Mouse (Mus musculus) small intestine, adult 2 months (tissue): Measurements from ENCODE around the gene Spata2. TPM values are rescaled to one million over a fixed set of nuclear protein-coding genes. Genes with fewer than 3 reads are reported as not detected.

Experiments used
- H3K27ac ChIP-seq: fragments of 200-500 bp; 2 replicates; pipeline ENCODE4 v1.5.1; 2012; ENCODE audit warnings: low read depth, low read length, control low read depth, inconsistent platforms; ENCODE audit not compliant: insufficient read depth
- H3K27me3 ChIP-seq: fragments of 200-500 bp; 2 replicates; pipeline ENCODE4 v1.6.1; 2012; ENCODE audit warnings: mild to moderate bottlenecking, moderate library complexity, low read length, inconsistent platforms; ENCODE audit not compliant: control insufficient read depth, insufficient read depth
- H3K36me3 ChIP-seq: fragments of 200-500 bp; 2 replicates; pipeline ENCODE4 v1.6.1; 2012; ENCODE audit warnings: mild to moderate bottlenecking, low read length, control low read depth, inconsistent platforms; ENCODE audit not compliant: control insufficient read depth, insufficient read depth
- H3K4me1 ChIP-seq: fragments of 200-500 bp; 2 replicates; pipeline ENCODE4 v1.6.1; 2012; ENCODE audit warnings: low read length, inconsistent platforms, mixed read lengths; ENCODE audit not compliant: control insufficient read depth, insufficient read depth, insufficient read length
- H3K4me3 ChIP-seq: fragments of 200-500 bp; 2 replicates; pipeline ENCODE4 v1.5.1; 2012; ENCODE audit warnings: low read depth, mild to moderate bottlenecking, control low read depth, inconsistent platforms, low read length, moderate library complexity
- CTCF ChIP-seq: fragments of 200-500 bp; IDR thresholded peaks from 2 replicates; pipeline ENCODE4 v1.5.1; 2012; ENCODE audit warnings: low read depth, mild to moderate bottlenecking, control low read depth, inconsistent platforms, low read length, moderate library complexity, mixed read lengths; ENCODE audit not compliant: insufficient replicate concordance, insufficient read length; ENCODE audit errors: extremely low read depth
- POLR2A ChIP-seq: fragments of 200-500 bp; IDR thresholded peaks from 2 replicates; pipeline ENCODE4 v1.6.1; 2012; ENCODE audit warnings: low read depth, mild to moderate bottlenecking, control low read depth, inconsistent platforms, low read length, moderate library complexity
- WGBS: fragments of 180-500 bp; shearing (Covaris S2); methylation state at CpG from one replicate; pipeline ENCODE4 v1.1.7; 2018; 5-methylcytosine and 5-hydroxymethylcytosine counted together
- polyA plus RNA-seq: library from polyadenylated mRNA; depleted of rRNA; stranded (reverse); fragments of >200 nt; gene quantifications from 2 replicates; pipeline ENCODE4 v1.2.3, GENCODE M21; 2012

Spata2 gene
- polyA plus RNA-seq, 1 experiment: 54.9 TPM

GRCm38 (mm10) chr2:167497272-167497671, 4.6 kb upstream of the Spata2 start:
- 77% methylated on average over 5 of the region's 5 CpGs for WGBS
- TF ChIP-seq CTCF (peak; percentile 51; the same call in 1 of the 2 replicates), POLR2A (no peak)
- H3K4me1 ChIP-seq: peaks cover 2% of the 10 kb centered on the region; the same call in 1 of the 2 replicates
- H3K4me3 ChIP-seq: no peak overlapping the region
- no peaks in the 10 kb centered on the region for H3K36me3 ChIP-seq
- no peaks in the 10 kb centered on the region for H3K27me3 ChIP-seq
- H3K27ac ChIP-seq: no peak overlapping the region

GRCm38 (mm10) chr2:167496437-167496836, 3.8 kb upstream of the Spata2 start:
- no peaks in the 10 kb centered on the region for H3K36me3 ChIP-seq
- TF ChIP-seq CTCF: no peak
- TF ChIP-seq POLR2A: no peak
- WGBS: 76% methylated on average over 7 of the region's 7 CpGs
- H3K27me3 ChIP-seq: no peaks in the 10 kb centered on the region
- no peak overlapping the region for H3K27ac ChIP-seq
- peaks cover 4% of the 10 kb centered on the region; the same call in 1 of the 2 replicates for H3K4me1 ChIP-seq
- no peak overlapping the region for H3K4me3 ChIP-seq

GRCm38 (mm10) chr2:167491757-167492708, 654 bp downstream of the Spata2 start, which contains the start of gene Rnf114:
Gene Rnf114 (plus strand): TSS chr2:167492645.
- WGBS: 2% methylated on average over 49 of the region's 52 CpGs
- Histone ChIP-seq H3K27ac (peak within 1 kb of the TSS; percentile 86), H3K4me3 (peak within 1 kb of the TSS; percentile 96), H3K36me3 (peaks cover 14% of the 10 kb centered on the region; the same call in 1 of the 2 replicates), H3K27me3 (no peaks in the 10 kb centered on the region), H3K4me1 (peaks cover 19% of the 10 kb centered on the region)
- TF ChIP-seq CTCF (no peak), POLR2A (no peak)

- TF ChIP-seq CTCF (no peak), POLR2A (no peak)
- Histone ChIP-seq H3K4me3 (peak overlapping the region; percentile 96; the same call in 1 of the 2 replicates), H3K27ac (no peak overlapping the region), H3K36me3 (peaks cover 15% of the 10 kb centered on the region; the same call in 1 of the 2 replicates), H3K27me3 (no peaks in the 10 kb centered on the region), H3K4me1 (peaks cover 30% of the 10 kb centered on the region)
- WGBS: 74% methylated on average over 4 of the region's 4 CpGs
Measured at GRCm38 (mm10) chr2:167490813-167491525, 1.7 kb downstream of the Spata2 start.

GRCm38 (mm10) chr2:167487994-167488393, 4.7 kb downstream of the Spata2 start:
- Histone ChIP-seq H3K4me1 (peaks cover 51% of the 10 kb centered on the region), H3K36me3 (peaks cover 36% of the 10 kb centered on the region), H3K27ac (no peak overlapping the region), H3K4me3 (no peak overlapping the region), H3K27me3 (no peaks in the 10 kb centered on the region)
- no peak for TF ChIP-seq POLR2A
- TF ChIP-seq CTCF: no peak
- 76% methylated on average over 6 of the region's 6 CpGs for WGBS

GRCm38 (mm10) chr2:167487551-167487950, 5.1 kb downstream of the Spata2 start:
- Histone ChIP-seq H3K4me1 (peaks cover 56% of the 10 kb centered on the region), H3K4me3 (no peak overlapping the region), H3K36me3 (peaks cover 40% of the 10 kb centered on the region), H3K27ac (peak overlapping the region; percentile 90), H3K27me3 (no peaks in the 10 kb centered on the region)
- no peak for TF ChIP-seq CTCF
- no peak for TF ChIP-seq POLR2A
- 82% methylated on average over 6 of the region's 6 CpGs for WGBS

GRCm38 (mm10) chr2:167486573-167486972, 6.1 kb downstream of the Spata2 start:
- peak overlapping the region; percentile 90 for H3K27ac ChIP-seq
- H3K27me3 ChIP-seq: no peaks in the 10 kb centered on the region
- H3K4me3 ChIP-seq: no peak overlapping the region
- no peak for TF ChIP-seq CTCF
- 31% methylated on average over 4 of the region's 4 CpGs for WGBS
- H3K36me3 ChIP-seq: peaks cover 44% of the 10 kb centered on the region
- H3K4me1 ChIP-seq: peaks cover 54% of the 10 kb centered on the region
